Comparison of ENCODE assay signal across 7 mouse cellular contexts in the genomic region with DNA sequence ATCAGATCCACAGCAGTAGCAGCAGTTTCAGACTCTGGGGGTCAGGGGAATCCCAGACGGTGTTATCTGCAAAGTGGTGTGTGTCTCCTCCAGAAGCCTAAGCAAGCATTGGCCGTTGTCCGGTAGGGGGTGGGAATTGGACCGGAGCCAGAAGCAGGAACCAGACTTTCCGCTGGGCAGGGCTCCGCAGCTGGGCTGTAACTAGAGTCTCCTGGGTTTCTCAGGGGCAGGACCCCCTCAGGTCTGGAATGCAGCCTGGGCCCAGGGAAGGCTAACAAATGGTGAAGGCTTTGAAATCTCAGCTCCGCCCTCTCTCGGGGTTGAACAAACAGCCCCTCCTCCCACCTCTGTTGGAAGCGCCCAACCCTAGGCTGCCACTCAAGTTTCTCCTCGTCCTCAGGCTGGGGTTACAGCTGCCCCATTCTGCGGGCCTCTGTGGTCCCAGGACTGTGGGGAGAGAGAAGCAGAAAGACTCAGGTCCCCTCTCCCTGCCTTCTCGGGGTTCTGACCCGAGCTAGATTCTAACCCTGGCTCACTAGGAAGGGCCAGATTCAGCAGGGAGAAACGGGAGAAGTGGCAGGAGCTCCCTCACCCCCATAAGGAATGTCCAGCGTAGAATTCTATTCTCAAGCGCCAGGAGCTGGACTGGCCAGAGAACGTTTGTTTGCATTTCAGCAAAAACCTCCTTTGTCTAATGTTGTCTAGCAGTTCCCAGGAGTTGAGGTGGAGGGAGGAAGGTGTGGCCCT. TPM values are rescaled to one million over a fixed set of nuclear protein-coding genes. Genes with fewer than 3 reads are reported as not detected.
DNase-seq lines count a peak whose midpoint lies in the region; ATAC-seq and TF ChIP-seq lines count a peak whose summit lies in the region.

No protein-coding gene starts in this region.

- TF ChIP-seq EP300 in stomach, postnatal 0 days (optimal IDR thresholded peaks at IDR 0.05) = no peak

- peaks cover 63% of the 10 kb centered on the region for H3K4me1 ChIP-seq in embryonic facial prominence, embryonic 10.5 days
- peaks cover 45% of the 10 kb centered on the region for H3K4me1 ChIP-seq in limb, embryonic 12.5 days (replicated peaks)
- peaks cover 33% of the 10 kb centered on the region for H3K4me1 ChIP-seq in midbrain, embryonic 13.5 days (replicated peaks)
- peaks cover 17% of the 10 kb centered on the region for H3K4me1 ChIP-seq in stomach, postnatal 0 days (replicated peaks; ENCODE audit: control insufficient read depth, insufficient read depth)

- WGBS in embryonic facial prominence, embryonic 10.5 days = 2% methylated on average over 17 of the region's 17 CpGs
- 3% methylated on average over 17 of the region's 17 CpGs for WGBS in limb, embryonic 12.5 days
- WGBS in midbrain, embryonic 13.5 days = 2% methylated on average over 17 of the region's 17 CpGs
- 4% methylated on average over 17 of the region's 17 CpGs for WGBS in stomach, postnatal 0 days

- no peaks in the 10 kb centered on the region for H3K27me3 ChIP-seq in embryonic facial prominence, embryonic 10.5 days (replicated peaks; ENCODE audit: low read depth, poor library complexity, severe bottlenecking)
- H3K27me3 ChIP-seq in limb, embryonic 12.5 days = no peaks in the 10 kb centered on the region
- H3K27me3 ChIP-seq in midbrain, embryonic 13.5 days = no peaks in the 10 kb centered on the region
- H3K27me3 ChIP-seq in stomach, postnatal 0 days (ENCODE audit: control insufficient read depth, insufficient read depth, low read length) = no peaks in the 10 kb centered on the region

- H3K9ac ChIP-seq in limb, embryonic 12.5 days (replicated peaks) = 0 out of 2 replicates have a peak overlapping the region, but pooled peaks have one; percentile 23
- H3K9ac ChIP-seq in midbrain, embryonic 13.5 days (replicated peaks) = no peak overlapping the region
- H3K9ac ChIP-seq in stomach, postnatal 0 days (ENCODE audit: low read length) = peak overlapping the region; percentile 32

- 0 out of 2 replicates have a peak, but pooled peaks cover 9% of the 10 kb centered on the region for H3K36me3 ChIP-seq in embryonic facial prominence, embryonic 10.5 days (replicated peaks)
- H3K36me3 ChIP-seq in limb, embryonic 12.5 days = no peaks in the 10 kb centered on the region
- H3K36me3 ChIP-seq in midbrain, embryonic 13.5 days = no peaks in the 10 kb centered on the region
- no peaks in the 10 kb centered on the region for H3K36me3 ChIP-seq in stomach, postnatal 0 days (ENCODE audit: control insufficient read depth, insufficient read depth, low read length)

- peak overlapping the region; percentile 95 for H3K27ac ChIP-seq in embryonic facial prominence, embryonic 10.5 days (replicated peaks)
- peak overlapping the region; percentile 98 for H3K27ac ChIP-seq in limb, embryonic 12.5 days
- H3K27ac ChIP-seq in midbrain, embryonic 13.5 days = peak overlapping the region; percentile 70
- H3K27ac ChIP-seq in stomach, postnatal 0 days (replicated peaks) = peak overlapping the region; percentile 88

- peak; percentile 68 for TF ChIP-seq CTCF in stomach, postnatal 0 days (IDR thresholded peaks at IDR 0.05; ENCODE audit: low read depth)

- peak; percentile 87 to 93 for DNase-seq in adrenal gland, adult (ENCODE audit: inconsistent age in 2 of 2, low spot score in 1 of 2)
- DNase-seq in embryonic facial prominence, embryonic 10.5 days (ENCODE audit: low spot score) = peak; percentile 94
- DNase-seq in heart, adult 18-20 months = peak; percentile 93 to 95
- peak; percentile 96 for DNase-seq in kidney, adult 11 months
- DNase-seq in stomach, postnatal 0 days (ENCODE audit: low spot score) = peak; percentile 92

- peak overlapping the region; percentile 43 for H3K4me3 ChIP-seq in embryonic facial prominence, embryonic 10.5 days
- peak overlapping the region; percentile 5; the same call in 1 of the 2 replicates for H3K4me3 ChIP-seq in limb, embryonic 12.5 days (replicated peaks)
- no peak overlapping the region for H3K4me3 ChIP-seq in midbrain, embryonic 13.5 days (replicated peaks)
- no peak overlapping the region for H3K4me3 ChIP-seq in stomach, postnatal 0 days (ENCODE audit: low read depth, low read length)

- peak overlapping the region; percentile 44 for H3K4me2 ChIP-seq in limb, embryonic 12.5 days
- no peak overlapping the region for H3K4me2 ChIP-seq in midbrain, embryonic 13.5 days (replicated peaks)
- peak overlapping the region; percentile 45 for H3K4me2 ChIP-seq in stomach, postnatal 0 days (replicated peaks; ENCODE audit: low read depth)

- peaks cover 16% of the 10 kb centered on the region for H3K9me3 ChIP-seq in embryonic facial prominence, embryonic 10.5 days
- peaks cover 17% of the 10 kb centered on the region for H3K9me3 ChIP-seq in limb, embryonic 12.5 days
- peaks cover 13% of the 10 kb centered on the region for H3K9me3 ChIP-seq in midbrain, embryonic 13.5 days
- 0 out of 2 replicates have a peak, but pooled peaks cover 3% of the 10 kb centered on the region for H3K9me3 ChIP-seq in stomach, postnatal 0 days (ENCODE audit: control insufficient read depth, low read length)

- peak; percentile 92 for ATAC-seq in limb, embryonic 12.5 days (ENCODE audit: insufficient number of reproducible peaks, insufficient read depth, low FRiP score, low TSS enrichment, low read depth)
- peak; percentile 88 for ATAC-seq in midbrain, embryonic 13.5 days
- peak; percentile 87 for ATAC-seq in stomach, postnatal 0 days (ENCODE audit: low FRiP score, low TSS enrichment)

RNA-seq across cellular contexts. Expression of a gene that starts 44.9 kb away (rescaled TPM):
- polyA plus RNA-seq in embryonic facial prominence, embryonic 10.5 days (2016; fragmentation: Nextera tagmentation; extraction: Ambion mirVana) = 2.4 and 3.1 TPM in 2 replicates
- under 1 TPM; 0.49 to 0.74 TPM for total RNA-seq in heart, adult 18-20 months (2021)
- 3.1 and 5.4 TPM in 2 replicates for polyA plus RNA-seq in limb, embryonic 12.5 days (2016; fragmentation: Nextera tagmentation; extraction: Ambion mirVana)
- polyA plus RNA-seq in midbrain, embryonic 13.5 days (2015; fragmentation: Nextera tagmentation; extraction: Ambion mirVana) = 1.1 and 1.3 TPM in 2 replicates
- polyA plus RNA-seq in stomach, postnatal 0 days (2015; fragmentation: Nextera tagmentation; extraction: Ambion mirVana) = 2.0 and 2.5 TPM in 2 replicates

RNA-seq across cellular contexts. Expression of a gene that starts 49.1 kb away (rescaled TPM):
- polyA plus RNA-seq in embryonic facial prominence, embryonic 10.5 days (2016; fragmentation: Nextera tagmentation; extraction: Ambion mirVana) = 134 and 135 TPM in 2 replicates
- 10 to 100 TPM; 22.6 to 29.2 TPM for total RNA-seq in heart, adult 18-20 months (2021)
- polyA plus RNA-seq in limb, embryonic 12.5 days (2016; fragmentation: Nextera tagmentation; extraction: Ambion mirVana) = 103 and 108 TPM in 2 replicates
- 121 and 123 TPM in 2 replicates for polyA plus RNA-seq in midbrain, embryonic 13.5 days (2015; fragmentation: Nextera tagmentation; extraction: Ambion mirVana)
- polyA plus RNA-seq in stomach, postnatal 0 days (2015; fragmentation: Nextera tagmentation; extraction: Ambion mirVana) = 52.4 and 53.3 TPM in 2 replicates

Comparison
In these comparisons a context has a peak if more than half of its experiments do, and no peak if none do; other contexts are left out.
1. H3K4me3 ChIP-seq: peak in embryonic facial prominence, embryonic 10.5 days (single experiment) and limb, embryonic 12.5 days (single experiment); none in midbrain, embryonic 13.5 days (single experiment) and stomach, postnatal 0 days (single experiment).
2. Peak in every context shown above with its lines, with median percentiles within 50 percentile points of each other: DNase-seq, H3K27ac ChIP-seq and ATAC-seq.